Mouse (Mus musculus) ES-E14 (cell line): ENCODE data around the gene Gdpd5. TPM values are rescaled to one million over a fixed set of nuclear protein-coding genes. Genes with fewer than 3 reads are reported as not detected.

Experiments
- DNase-seq: peaks from one replicate; pipeline ENCODE4 v3.0.0-alpha.2; 2013; ENCODE audit warnings: low read depth, low spot score
- H3K27ac ChIP-seq: 2 replicates; pipeline ENCODE4 v1.5.1; 2012; ENCODE audit warnings: low read depth, mild to moderate bottlenecking, low read length, moderate library complexity, mixed read lengths; ENCODE audit not compliant: poor library complexity, insufficient read depth, severe bottlenecking
- H3K36me3 ChIP-seq: 2 replicates; pipeline ENCODE4 v1.6.1; 2012; ENCODE audit warnings: mild to moderate bottlenecking, low read length, moderate library complexity, mixed read lengths; ENCODE audit not compliant: control insufficient read depth, poor library complexity, insufficient read depth, severe bottlenecking
- H3K4me1 ChIP-seq, 2 experiments: fragments of 150-350 bp in 1 of 2; sonication (generic) in 1 of 2; 2 replicates each; pipeline ENCODE4 v1.6.1; 2012; ENCODE audit warnings: low read length in 2 of 2, mild to moderate bottlenecking in 1 of 2, mixed read lengths in 1 of 2; ENCODE audit not compliant: control insufficient read depth in 2 of 2, insufficient read depth in 2 of 2, poor library complexity in 1 of 2
- H3K4me3 ChIP-seq, 2 experiments: fragments of 150-350 bp in 1 of 2; sonication (generic) in 1 of 2; 2 replicates each; pipeline ENCODE4 v1.5.1; 2012; ENCODE audit warnings: low read length in 2 of 2, low read depth in 1 of 2, mild to moderate bottlenecking in 1 of 2, mixed read lengths in 1 of 2; ENCODE audit not compliant: insufficient read depth in 1 of 2, poor library complexity in 1 of 2, severe bottlenecking in 1 of 2
- H3K9ac ChIP-seq: 2 replicates; pipeline ENCODE4 v1.6.1; 2012; ENCODE audit warnings: low read depth, mild to moderate bottlenecking, low read length, mixed read lengths; ENCODE audit not compliant: poor library complexity, insufficient read depth, severe bottlenecking
- H3K9me3 ChIP-seq: fragments of 150-350 bp; sonication (generic); 2 replicates; pipeline ENCODE4 v1.6.1; 2012; ENCODE audit warnings: low read depth, mild to moderate bottlenecking, low read length; ENCODE audit not compliant: control insufficient read depth, insufficient read depth
- CHD2 ChIP-seq: IDR thresholded peaks from 2 replicates; pipeline ENCODE4 v1.6.1; 2014; ENCODE audit warnings: mild to moderate bottlenecking, low read depth, low read length, inconsistent platforms
- HCFC1 ChIP-seq: IDR thresholded peaks from 2 replicates; pipeline ENCODE4 v1.6.1; 2012; ENCODE audit warnings: low read length, inconsistent platforms, borderline replicate concordance; ENCODE audit not compliant: insufficient read depth
- MAFK ChIP-seq: IDR thresholded peaks from 2 replicates; pipeline ENCODE4 v1.6.1; 2014; ENCODE audit warnings: mild to moderate bottlenecking, low read depth, low read length, inconsistent platforms; ENCODE audit not compliant: insufficient read depth
- ZC3H11A ChIP-seq: IDR thresholded peaks from 2 replicates; pipeline ENCODE4 v1.6.1; 2012; ENCODE audit warnings: low read depth, mild to moderate bottlenecking, inconsistent platforms, low read length, borderline replicate concordance
- ZNF384 ChIP-seq: IDR thresholded peaks from 2 replicates; pipeline ENCODE4 v1.6.1; 2012; ENCODE audit warnings: low read depth, low read length, inconsistent platforms
- in situ Hi-C, 2 experiments: fragments of 600-800 bp; cut with MboI; formaldehyde crosslinking; loops; one replicate each; pipeline ENCODE4 v1.15.1; 2025; ENCODE audit warnings: low sequenced_read_pairs in 2 of 2, inconsistent platforms in 1 of 2; ENCODE audit not compliant: unreplicated experiment in 2 of 2
- total RNA-seq: library from RNA; depleted of rRNA; stranded (reverse); fragments of 300-350 nt; gene quantifications from 2 replicates; pipeline ENCODE4 v1.2.3, GENCODE M21; 2012

The Gdpd5 gene
- total RNA-seq, 1 experiment = 10.2 TPM

DNA sequence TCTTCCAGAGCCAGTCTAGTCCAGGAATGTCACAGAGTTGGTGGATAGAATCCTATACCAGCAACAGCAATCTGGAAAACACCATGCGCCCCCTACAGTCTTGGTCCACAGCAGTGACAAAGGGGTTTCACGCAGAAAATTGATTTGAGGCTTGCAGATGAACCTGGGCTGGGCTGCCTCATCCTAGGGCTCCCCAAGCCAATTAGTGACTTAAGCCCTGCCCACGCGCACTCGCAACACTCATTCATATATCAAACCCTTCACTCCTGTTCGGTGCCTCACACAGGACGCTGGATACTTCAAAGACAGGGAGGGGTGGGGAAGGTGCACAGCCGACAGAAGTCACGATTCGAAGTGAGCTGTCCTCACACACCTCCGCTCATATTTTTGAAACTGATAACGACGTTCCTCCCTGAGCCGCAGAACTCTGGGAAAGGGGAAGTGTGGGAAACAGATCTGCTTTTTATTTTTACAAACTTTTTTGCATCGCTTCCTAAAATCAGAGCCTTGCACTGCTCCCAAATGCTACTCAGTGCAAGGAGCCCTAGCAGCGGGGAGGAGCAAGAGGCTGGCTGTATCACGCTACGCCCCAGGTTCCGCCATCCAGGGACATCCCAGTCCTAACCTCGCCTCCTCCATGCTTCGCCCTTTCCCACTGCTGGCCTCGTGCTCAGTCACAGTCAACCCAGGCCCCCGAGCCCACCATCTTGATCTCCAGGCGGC is 562 bp upstream of the Gdpd5 start:
- no peak for DNase-seq
- Histone ChIP-seq H3K4me3 (peak overlapping the region; percentile 68 to 75), H3K9ac (peak overlapping the region; percentile 76), H3K4me1 (no peaks in the 10 kb centered on the region), H3K9me3 (no peaks in the 10 kb centered on the region), H3K27ac (no peak overlapping the region), H3K36me3 (no peaks in the 10 kb centered on the region)
- TF ChIP-seq HCFC1 = no peak
- no peak for TF ChIP-seq ZC3H11A
- TF ChIP-seq CHD2 = no peak
- no peak for TF ChIP-seq MAFK
- TF ChIP-seq ZNF384 = no peak
- in situ Hi-C loops = no loop called here

DNA sequence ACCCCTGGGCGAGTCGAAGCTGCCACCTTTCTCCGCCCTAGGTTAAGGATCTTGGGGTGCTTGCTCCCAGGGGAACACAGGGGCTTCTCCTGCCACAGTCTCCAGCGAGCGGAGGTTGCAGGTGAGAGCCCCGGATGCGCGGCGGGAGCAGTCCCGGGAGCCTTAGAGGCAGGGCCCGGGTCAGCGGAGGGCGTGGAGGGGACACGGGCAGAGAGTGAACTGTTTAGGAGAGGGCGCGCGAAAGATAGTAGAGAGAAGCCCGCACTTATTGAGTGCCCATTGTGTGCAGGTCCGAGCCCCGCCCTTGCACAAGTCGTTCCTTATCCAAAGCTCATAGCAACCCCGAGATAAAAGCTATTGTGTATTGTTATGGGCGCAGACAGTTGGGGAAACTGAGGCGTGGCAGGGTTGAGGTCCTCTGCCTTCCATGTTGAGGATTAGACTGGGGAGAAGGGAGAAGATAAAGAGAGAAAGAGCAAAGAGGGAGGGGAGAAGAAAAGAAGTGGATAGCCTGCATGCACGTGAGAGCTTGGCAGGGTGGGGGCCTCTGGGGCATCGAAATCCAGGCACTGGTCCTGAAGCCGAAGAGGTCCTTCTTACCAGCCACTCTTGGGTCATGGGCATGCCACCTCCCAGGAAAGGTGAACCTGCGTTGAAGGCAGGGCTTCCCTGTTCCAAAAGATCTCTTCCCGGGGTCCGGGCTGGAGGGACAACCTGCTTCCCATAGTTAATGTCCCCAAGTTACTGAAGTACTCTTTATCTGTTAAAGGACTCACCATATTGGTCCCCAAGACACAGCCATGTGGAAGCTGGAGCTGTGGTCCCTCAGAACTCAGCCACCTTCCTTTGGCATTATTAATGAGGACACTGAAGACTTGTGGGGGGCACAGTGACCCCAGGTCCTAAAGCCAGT is 1.1 kb downstream of the Gdpd5 start:
- H3K4me1 ChIP-seq = no peaks in the 10 kb centered on the region
- no peak for DNase-seq

DNA sequence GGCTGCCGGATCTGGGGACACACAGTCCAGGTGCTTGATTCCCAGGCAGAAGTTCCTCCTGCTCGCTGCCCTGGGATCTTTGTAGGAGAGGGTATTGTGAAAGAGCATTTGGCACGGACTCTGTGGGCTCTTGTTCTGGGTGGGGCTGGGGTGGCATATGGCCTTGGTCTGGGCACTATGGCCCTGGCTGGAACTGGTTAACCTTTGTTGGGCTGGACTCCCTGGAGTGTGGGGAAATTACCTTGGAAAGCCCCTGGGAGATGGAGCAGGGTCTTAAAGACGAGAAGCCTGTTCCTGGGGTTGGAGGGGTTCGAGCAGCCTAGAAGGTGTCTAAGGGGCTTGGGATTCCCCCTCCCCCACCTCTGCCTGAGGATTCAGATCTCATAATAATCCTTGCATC is 2.0 kb downstream of the Gdpd5 start:
- Histone ChIP-seq H3K9me3 (no peaks in the 10 kb centered on the region), H3K27ac (no peak overlapping the region), H3K36me3 (no peaks in the 10 kb centered on the region), H3K9ac (no peak overlapping the region), H3K4me1 (no peaks in the 10 kb centered on the region), H3K4me3 (no peak overlapping the region)
- DNase-seq = no peak
- TF ChIP-seq ZNF384 (no peak), ZC3H11A (no peak), HCFC1 (no peak), CHD2 (no peak), MAFK (no peak)
- in situ Hi-C loops = no loop called here

More for the DNA sequence above, 1.1 kb downstream of the Gdpd5 start:
- peak overlapping the region; percentile 43 to 67 for H3K4me3 ChIP-seq
- H3K9me3 ChIP-seq = no peaks in the 10 kb centered on the region
- H3K36me3 ChIP-seq = no peaks in the 10 kb centered on the region
- H3K27ac ChIP-seq = no peak overlapping the region
- TF ChIP-seq HCFC1 (no peak), ZNF384 (no peak), CHD2 (no peak), ZC3H11A (no peak), MAFK (no peak)
- peak overlapping the region; percentile 58 for H3K9ac ChIP-seq
- in situ Hi-C loops = no loop called here

DNA sequence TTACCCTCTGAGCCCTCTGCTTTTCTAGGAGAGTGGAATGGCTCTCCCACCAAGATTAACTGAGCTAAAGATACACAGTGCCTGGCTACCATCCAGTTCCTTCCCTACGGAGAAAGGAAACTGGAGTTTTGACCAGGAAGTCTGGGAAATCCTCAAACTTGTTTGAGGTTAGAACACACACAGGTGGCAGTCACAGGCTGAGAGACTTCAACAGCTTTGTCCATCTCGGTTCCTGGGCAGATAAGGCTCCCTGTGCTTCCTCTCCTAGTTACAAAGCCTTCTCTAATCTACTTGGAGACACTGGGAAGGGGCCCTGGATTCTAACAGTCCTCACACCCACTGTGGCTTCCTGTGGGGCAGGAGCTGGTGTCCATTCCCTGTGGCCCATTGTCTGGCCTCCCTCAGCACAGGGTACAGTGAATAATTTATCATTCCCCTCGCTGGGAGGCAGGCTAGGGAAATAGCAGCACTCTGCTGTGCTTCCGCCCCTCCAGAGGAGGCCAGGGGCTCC is 2.9 kb downstream of the Gdpd5 start:
- Histone ChIP-seq H3K9ac (no peak overlapping the region), H3K9me3 (no peaks in the 10 kb centered on the region), H3K36me3 (no peaks in the 10 kb centered on the region), H3K4me1 (no peaks in the 10 kb centered on the region), H3K4me3 (no peak overlapping the region), H3K27ac (no peak overlapping the region)
- in situ Hi-C loops = no loop called here
- no peak for TF ChIP-seq MAFK
- TF ChIP-seq ZNF384 = no peak
- TF ChIP-seq ZC3H11A = no peak
- no peak for TF ChIP-seq HCFC1
- no peak for TF ChIP-seq CHD2
- no peak for DNase-seq
